Mouse (Mus musculus): ENCODE data around the gene P4ha2. TPM values are rescaled to one million over a fixed set of nuclear protein-coding genes. Genes with fewer than 3 reads are reported as not detected.

Gene P4ha2
- polyA plus RNA-seq, 1 experiment from 2014 or later: 9.7 TPM

- Histone ChIP-seq H3K4me2 (ENCODE audit: low read length) (no peak overlapping the region), H3K9me3 (replicated peaks; ENCODE audit: control insufficient read depth, low read length, poor library complexity, severe bottlenecking) (no peaks in the 10 kb centered on the region), H3K27ac (ENCODE audit: low read length) (no peak overlapping the region), H3K4me1 (ENCODE audit: control insufficient read depth, insufficient read depth, low read length) (no peaks in the 10 kb centered on the region), H3K27me3 (ENCODE audit: control insufficient read depth, insufficient read depth, low read depth, low read length) (no peaks in the 10 kb centered on the region), H3K4me3 (ENCODE audit: low read depth, low read length) (no peak overlapping the region), H3K36me3 (ENCODE audit: control insufficient read depth, insufficient read depth, low read length) (no peaks in the 10 kb centered on the region), H3K9ac (ENCODE audit: low read depth, low read length) (no peak overlapping the region)
- WGBS: 86% methylated on average over 6 of the region's 6 CpGs
- no peak for ATAC-seq
Observed at GRCm38 (mm10) chr11:54155864-54156263, 56.0 kb downstream of the P4ha2 start.

- H3K27ac ChIP-seq (ENCODE audit: low read length): no peak overlapping the region
- ATAC-seq: no peak
Observed at GRCm38 (mm10) chr11:54156504-54156903, 56.6 kb downstream of the P4ha2 start.

DNA sequence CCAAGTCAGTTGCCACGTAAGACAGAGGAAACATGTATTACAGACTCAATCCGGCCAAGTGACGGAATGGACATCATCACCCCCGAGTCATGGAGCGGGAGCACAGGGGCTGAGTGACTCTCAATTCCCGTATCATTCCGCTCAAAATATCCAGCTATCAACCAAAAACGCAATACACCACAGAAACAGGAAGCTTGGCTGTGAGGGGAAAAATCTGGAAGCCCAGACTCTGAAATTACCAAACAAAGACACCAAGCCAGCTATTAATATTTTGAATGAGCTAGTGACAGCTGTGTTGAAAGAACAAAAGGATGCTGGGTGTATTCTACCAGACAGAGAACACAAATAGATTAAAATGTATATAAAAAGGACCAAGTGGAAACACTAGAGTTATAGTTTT, 57.7 kb downstream of the P4ha2 start:
- 88% methylated on average over 8 of the region's 8 CpGs for WGBS
- no peaks in the 10 kb centered on the region for H3K27me3 ChIP-seq (ENCODE audit: control insufficient read depth, insufficient read depth, low read depth, low read length)
- H3K4me1 ChIP-seq (ENCODE audit: control insufficient read depth, insufficient read depth, low read length): no peaks in the 10 kb centered on the region
- H3K4me2 ChIP-seq (ENCODE audit: low read length): no peak overlapping the region
- H3K9me3 ChIP-seq (replicated peaks; ENCODE audit: control insufficient read depth, low read length, poor library complexity, severe bottlenecking): no peaks in the 10 kb centered on the region
- H3K36me3 ChIP-seq (ENCODE audit: control insufficient read depth, insufficient read depth, low read length): no peaks in the 10 kb centered on the region
- H3K27ac ChIP-seq (ENCODE audit: low read length): no peak overlapping the region
- no peak overlapping the region for H3K9ac ChIP-seq (ENCODE audit: low read depth, low read length)
- no peak overlapping the region for H3K4me3 ChIP-seq (ENCODE audit: low read depth, low read length)
- no peak for ATAC-seq

More at GRCm38 (mm10) chr11:54156504-54156903, 56.6 kb downstream of the P4ha2 start:
- Histone ChIP-seq H3K36me3 (ENCODE audit: control insufficient read depth, insufficient read depth, low read length) (no peaks in the 10 kb centered on the region), H3K4me3 (ENCODE audit: low read depth, low read length) (no peak overlapping the region), H3K4me1 (ENCODE audit: control insufficient read depth, insufficient read depth, low read length) (no peaks in the 10 kb centered on the region), H3K9me3 (replicated peaks; ENCODE audit: control insufficient read depth, low read length, poor library complexity, severe bottlenecking) (no peaks in the 10 kb centered on the region), H3K27me3 (ENCODE audit: control insufficient read depth, insufficient read depth, low read depth, low read length) (no peaks in the 10 kb centered on the region), H3K9ac (ENCODE audit: low read depth, low read length) (no peak overlapping the region), H3K4me2 (ENCODE audit: low read length) (no peak overlapping the region)

- no peaks in the 10 kb centered on the region for H3K27me3 ChIP-seq (ENCODE audit: control insufficient read depth, insufficient read depth, low read depth, low read length)
- WGBS: 82% methylated on average over 5 of the region's 5 CpGs
- no peak for ATAC-seq
- H3K9ac ChIP-seq (ENCODE audit: low read depth, low read length): no peak overlapping the region
- H3K4me2 ChIP-seq (ENCODE audit: low read length): no peak overlapping the region
- no peaks in the 10 kb centered on the region for H3K9me3 ChIP-seq (replicated peaks; ENCODE audit: control insufficient read depth, low read length, poor library complexity, severe bottlenecking)
- H3K4me1 ChIP-seq (ENCODE audit: control insufficient read depth, insufficient read depth, low read length): no peaks in the 10 kb centered on the region
- H3K27ac ChIP-seq (ENCODE audit: low read length): no peak overlapping the region
- no peak overlapping the region for H3K4me3 ChIP-seq (ENCODE audit: low read depth, low read length)
- H3K36me3 ChIP-seq (ENCODE audit: control insufficient read depth, insufficient read depth, low read length): no peaks in the 10 kb centered on the region
Observed at GRCm38 (mm10) chr11:54160435-54160834, 60.5 kb downstream of the P4ha2 start.

- no peak for ATAC-seq
- Histone ChIP-seq H3K27me3 (ENCODE audit: control insufficient read depth, insufficient read depth, low read depth, low read length) (no peaks in the 10 kb centered on the region), H3K4me3 (ENCODE audit: low read depth, low read length) (no peak overlapping the region), H3K9me3 (replicated peaks; ENCODE audit: control insufficient read depth, low read length, poor library complexity, severe bottlenecking) (no peaks in the 10 kb centered on the region), H3K4me2 (ENCODE audit: low read length) (no peak overlapping the region), H3K9ac (ENCODE audit: low read depth, low read length) (no peak overlapping the region), H3K27ac (ENCODE audit: low read length) (no peak overlapping the region), H3K4me1 (ENCODE audit: control insufficient read depth, insufficient read depth, low read length) (no peaks in the 10 kb centered on the region), H3K36me3 (ENCODE audit: control insufficient read depth, insufficient read depth, low read length) (no peaks in the 10 kb centered on the region)
- 69% methylated on average over 2 of the region's 2 CpGs for WGBS
Observed at GRCm38 (mm10) chr11:54160920-54161319, 61.0 kb downstream of the P4ha2 start.

- Histone ChIP-seq H3K36me3 (ENCODE audit: control insufficient read depth, insufficient read depth, low read length) (no peaks in the 10 kb centered on the region), H3K27me3 (ENCODE audit: control insufficient read depth, insufficient read depth, low read depth, low read length) (no peaks in the 10 kb centered on the region), H3K27ac (ENCODE audit: low read length) (no peak overlapping the region), H3K9me3 (replicated peaks; ENCODE audit: control insufficient read depth, low read length, poor library complexity, severe bottlenecking) (no peaks in the 10 kb centered on the region), H3K4me2 (ENCODE audit: low read length) (no peak overlapping the region), H3K4me1 (ENCODE audit: control insufficient read depth, insufficient read depth, low read length) (no peaks in the 10 kb centered on the region), H3K9ac (ENCODE audit: low read depth, low read length) (no peak overlapping the region), H3K4me3 (ENCODE audit: low read depth, low read length) (no peak overlapping the region)
- 87% methylated on average over 2 of the region's 2 CpGs for WGBS
- no peak for ATAC-seq
Observed at GRCm38 (mm10) chr11:54161514-54161913, 61.6 kb downstream of the P4ha2 start.

GRCm38 (mm10) chr11:54162968-54163367, 63.1 kb downstream of the P4ha2 start:
- H3K27me3 ChIP-seq (ENCODE audit: control insufficient read depth, insufficient read depth, low read depth, low read length): no peaks in the 10 kb centered on the region
- H3K4me3 ChIP-seq (ENCODE audit: low read depth, low read length): no peak overlapping the region
- no peaks in the 10 kb centered on the region for H3K4me1 ChIP-seq (ENCODE audit: control insufficient read depth, insufficient read depth, low read length)
- H3K9ac ChIP-seq (ENCODE audit: low read depth, low read length): no peak overlapping the region
- ATAC-seq: no peak
- no peaks in the 10 kb centered on the region for H3K36me3 ChIP-seq (ENCODE audit: control insufficient read depth, insufficient read depth, low read length)
- no peaks in the 10 kb centered on the region for H3K9me3 ChIP-seq (replicated peaks; ENCODE audit: control insufficient read depth, low read length, poor library complexity, severe bottlenecking)
- no peak overlapping the region for H3K27ac ChIP-seq (ENCODE audit: low read length)
- no peak overlapping the region for H3K4me2 ChIP-seq (ENCODE audit: low read length)
- WGBS: 74% methylated on average over 1 of the region's 1 CpGs

GRCm38 (mm10) chr11:54169432-54170295, 69.8 kb downstream of the P4ha2 start:
- no peak overlapping the region for H3K4me2 ChIP-seq (ENCODE audit: low read length)
- no peak for ATAC-seq
- WGBS: 78% methylated on average over 3 of the region's 3 CpGs

DNA sequence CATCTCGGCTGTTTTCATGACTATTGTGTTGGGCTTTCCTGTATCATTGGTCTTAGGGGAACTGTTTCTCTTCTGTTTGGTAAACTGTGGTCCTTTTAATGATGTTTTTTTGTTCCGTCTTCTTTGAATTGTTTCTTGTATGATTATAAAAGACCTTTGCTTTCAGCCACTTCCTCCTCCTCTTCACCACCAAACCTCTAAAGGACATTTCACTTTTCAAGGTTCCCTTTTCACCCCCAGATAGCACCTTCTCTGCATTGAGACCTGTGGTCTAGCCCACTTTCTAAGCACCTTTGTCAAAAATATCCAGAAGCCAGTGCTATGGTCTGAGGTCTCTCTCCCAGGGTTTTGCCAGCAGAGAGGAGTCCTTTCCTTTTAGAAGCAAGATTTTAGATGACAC, 71.3 kb downstream of the P4ha2 start:
- Histone ChIP-seq H3K9ac (ENCODE audit: low read depth, low read length) (no peak overlapping the region), H3K9me3 (replicated peaks; ENCODE audit: control insufficient read depth, low read length, poor library complexity, severe bottlenecking) (no peaks in the 10 kb centered on the region), H3K27me3 (ENCODE audit: control insufficient read depth, insufficient read depth, low read depth, low read length) (no peaks in the 10 kb centered on the region), H3K27ac (ENCODE audit: low read length) (no peak overlapping the region), H3K4me3 (ENCODE audit: low read depth, low read length) (no peak overlapping the region), H3K36me3 (ENCODE audit: control insufficient read depth, insufficient read depth, low read length) (no peaks in the 10 kb centered on the region), H3K4me1 (ENCODE audit: control insufficient read depth, insufficient read depth, low read length) (no peaks in the 10 kb centered on the region), H3K4me2 (ENCODE audit: low read length) (no peak overlapping the region)
- WGBS: 93% methylated on average over 2 of the region's 2 CpGs
- no peak for ATAC-seq

More at GRCm38 (mm10) chr11:54169432-54170295, 69.8 kb downstream of the P4ha2 start:
- Histone ChIP-seq H3K9me3 (replicated peaks; ENCODE audit: control insufficient read depth, low read length, poor library complexity, severe bottlenecking) (no peaks in the 10 kb centered on the region), H3K4me3 (ENCODE audit: low read depth, low read length) (no peak overlapping the region), H3K9ac (ENCODE audit: low read depth, low read length) (no peak overlapping the region), H3K27me3 (ENCODE audit: control insufficient read depth, insufficient read depth, low read depth, low read length) (no peaks in the 10 kb centered on the region), H3K4me1 (ENCODE audit: control insufficient read depth, insufficient read depth, low read length) (no peaks in the 10 kb centered on the region), H3K27ac (ENCODE audit: low read length) (no peak overlapping the region), H3K36me3 (ENCODE audit: control insufficient read depth, insufficient read depth, low read length) (no peaks in the 10 kb centered on the region)

Data from midbrain, embryonic 16.5 days (tissue).